Mouse (Mus musculus): ENCODE measurements around the gene Gadl1.

Gadl1 gene

GRCm38 (mm10) chr9:115937915-115938314, 28.7 kb downstream of the Gadl1 start:
- DNase-seq: no peak

GRCm38 (mm10) chr9:115939420-115939819, 30.2 kb downstream of the Gadl1 start:
- no peak for DNase-seq

- DNase-seq: no peak
Measured at GRCm38 (mm10) chr9:115941171-115941570, 31.9 kb downstream of the Gadl1 start.

- DNase-seq: no peak
Measured at GRCm38 (mm10) chr9:115942486-115942885, 33.2 kb downstream of the Gadl1 start.

- no peak for DNase-seq
Measured at GRCm38 (mm10) chr9:115942989-115943388, 33.7 kb downstream of the Gadl1 start.

- DNase-seq: no peak
Measured at GRCm38 (mm10) chr9:115943577-115944320, 34.5 kb downstream of the Gadl1 start.

GRCm38 (mm10) chr9:115965056-115965455, 55.8 kb downstream of the Gadl1 start:
- DNase-seq: no peak

- no peak for DNase-seq
Measured at GRCm38 (mm10) chr9:115966116-115966515, 56.9 kb downstream of the Gadl1 start.

- DNase-seq: no peak
Measured at GRCm38 (mm10) chr9:115966746-115967145, 57.5 kb downstream of the Gadl1 start.

- no peak for DNase-seq
Measured at GRCm38 (mm10) chr9:115967638-115968037, 58.4 kb downstream of the Gadl1 start.

- DNase-seq: no peak
Measured at GRCm38 (mm10) chr9:115976901-115977300, 67.6 kb downstream of the Gadl1 start.

GRCm38 (mm10) chr9:115977598-115978240, 68.5 kb downstream of the Gadl1 start:
- DNase-seq: no peak

- no peak for DNase-seq
Measured at GRCm38 (mm10) chr9:115978478-115978877, 69.2 kb downstream of the Gadl1 start.

GRCm38 (mm10) chr9:115990661-115991060, 81.4 kb downstream of the Gadl1 start:
- no peak for DNase-seq

GRCm38 (mm10) chr9:115994772-115995171, 85.5 kb downstream of the Gadl1 start:
- DNase-seq: no peak

- DNase-seq: no peak
Measured at GRCm38 (mm10) chr9:115995856-115996560, 86.8 kb downstream of the Gadl1 start.

- no peak for DNase-seq
Measured at GRCm38 (mm10) chr9:115998383-115998782, 89.1 kb downstream of the Gadl1 start.

- DNase-seq: peak; percentile 22 to 32
Measured at GRCm38 (mm10) chr9:115999361-115999990, 90.2 kb downstream of the Gadl1 start.

- DNase-seq: no peak
Measured at GRCm38 (mm10) chr9:116013911-116014310, 104.7 kb downstream of the Gadl1 start.

GRCm38 (mm10) chr9:116016221-116016620, 107.0 kb downstream of the Gadl1 start:
- DNase-seq: no peak

GRCm38 (mm10) chr9:116017091-116017490, 107.8 kb downstream of the Gadl1 start:
- DNase-seq: no peak

- DNase-seq: no peak
Measured at GRCm38 (mm10) chr9:116018586-116018985, 109.3 kb downstream of the Gadl1 start.

- DNase-seq: no peak
Measured at GRCm38 (mm10) chr9:116025371-116025770, 116.1 kb downstream of the Gadl1 start.

All from kidney, postnatal 36 days (tissue).